ENCODE assay signal across 8 mouse cellular contexts in genomic region chr2:26902467-26903220, GRCm38 (mm10). TPM values are rescaled to one million over a fixed set of nuclear protein-coding genes. Genes with fewer than 3 reads are reported as not detected.
DNase-seq lines count a peak whose midpoint lies in the region; ATAC-seq lines count a peak whose summit lies in the region.

Surf6 (minus strand) TSS chr2:26902879.

- under 1% methylated on average over 41 of the region's 41 CpGs for WGBS in heart, embryonic 13.5 days
- WGBS in liver, embryonic 12.5 days (ENCODE audit: insufficient replicate concordance), result under 1% methylated on average over 41 of the region's 41 CpGs
- under 1% methylated on average over 41 of the region's 41 CpGs for WGBS in stomach, embryonic 15.5 days

- peak within 1 kb of the TSS; percentile 85 for H3K27ac ChIP-seq in brown adipose tissue, adult 24 weeks (replicated peaks; ENCODE audit: low read depth, low read length)
- H3K27ac ChIP-seq in heart, embryonic 13.5 days (replicated peaks), result peak within 1 kb of the TSS; percentile 93
- H3K27ac ChIP-seq in liver, embryonic 12.5 days, result peak within 1 kb of the TSS; percentile 90
- H3K27ac ChIP-seq in stomach, embryonic 15.5 days, result peak within 1 kb of the TSS; percentile 84

- peak within 1 kb of the TSS; percentile 87 for H3K9ac ChIP-seq in heart, embryonic 13.5 days
- peak within 1 kb of the TSS; percentile 89 for H3K9ac ChIP-seq in liver, embryonic 12.5 days
- H3K9ac ChIP-seq in stomach, embryonic 15.5 days, result peak within 1 kb of the TSS; percentile 75

- peak within 1 kb of the TSS; percentile 81 for H3K4me2 ChIP-seq in heart, embryonic 13.5 days
- peak within 1 kb of the TSS; percentile 94 for H3K4me2 ChIP-seq in liver, embryonic 12.5 days
- peak within 1 kb of the TSS; percentile 67 for H3K4me2 ChIP-seq in stomach, embryonic 15.5 days

- H3K4me1 ChIP-seq in brown adipose tissue, adult 24 weeks (ENCODE audit: control insufficient read depth, insufficient read depth, insufficient read length, low read length), result peaks cover 8% of the 10 kb centered on the region
- peaks cover 24% of the 10 kb centered on the region for H3K4me1 ChIP-seq in heart, embryonic 13.5 days
- H3K4me1 ChIP-seq in liver, embryonic 12.5 days, result peaks cover 42% of the 10 kb centered on the region
- peaks cover 15% of the 10 kb centered on the region for H3K4me1 ChIP-seq in stomach, embryonic 15.5 days

- no peaks in the 10 kb centered on the region for H3K9me3 ChIP-seq in heart, embryonic 13.5 days
- no peaks in the 10 kb centered on the region for H3K9me3 ChIP-seq in liver, embryonic 12.5 days (replicated peaks)
- no peaks in the 10 kb centered on the region for H3K9me3 ChIP-seq in stomach, embryonic 15.5 days

- peak; percentile 84 for ATAC-seq in heart, embryonic 13.5 days (ENCODE audit: extremely low read depth, insufficient number of reproducible peaks, low FRiP score, low TSS enrichment)
- ATAC-seq in liver, embryonic 12.5 days, result peak; percentile 94
- ATAC-seq in stomach, embryonic 15.5 days (ENCODE audit: insufficient read depth, low FRiP score, low read depth), result peak; percentile 96

- H3K4me3 ChIP-seq in brown adipose tissue, adult 24 weeks (ENCODE audit: insufficient read depth, low read depth, low read length), result peak within 1 kb of the TSS; percentile 94
- H3K4me3 ChIP-seq in heart, embryonic 13.5 days, result peak within 1 kb of the TSS; percentile 81
- H3K4me3 ChIP-seq in liver, embryonic 12.5 days, result peak within 1 kb of the TSS; percentile 90
- peak within 1 kb of the TSS; percentile 86 for H3K4me3 ChIP-seq in stomach, embryonic 15.5 days (replicated peaks)

- no peaks in the 10 kb centered on the region for H3K27me3 ChIP-seq in heart, embryonic 13.5 days (replicated peaks)
- no peaks in the 10 kb centered on the region for H3K27me3 ChIP-seq in liver, embryonic 12.5 days (replicated peaks)
- no peaks in the 10 kb centered on the region for H3K27me3 ChIP-seq in stomach, embryonic 15.5 days (replicated peaks)

- H3K36me3 ChIP-seq in heart, embryonic 13.5 days, result peaks cover 61% of the 10 kb centered on the region
- peaks cover 77% of the 10 kb centered on the region for H3K36me3 ChIP-seq in liver, embryonic 12.5 days
- H3K36me3 ChIP-seq in stomach, embryonic 15.5 days, result peaks cover 36% of the 10 kb centered on the region

- DNase-seq in CD4-positive, CD25-positive, alpha-beta regulatory T cell, adult 2 months (ENCODE audit: low read depth, low spot score), result peak; percentile 98
- peak; percentile 73 for DNase-seq in fat pad, adult 2 months (ENCODE audit: extremely low read depth, low read depth, low spot score)
- peak; percentile 96 for DNase-seq in kidney, postnatal 10 days
- DNase-seq in natural killer cell, adult 2 months (ENCODE audit: low spot score in 2 of 2), result peak; percentile 96

RNA-seq across cellular contexts. Expression of gene Surf6, which starts in this region (rescaled TPM):
- 7.0 and 8.8 TPM in 2 replicates for polyA plus RNA-seq in brown adipose tissue, adult 24 weeks (2012; ENCODE audit: insufficient read depth, insufficient read length, missing spikeins)
- 12.8 and 13.2 TPM in 2 replicates for polyA plus RNA-seq in heart, embryonic 13.5 days (2015; fragmentation: Nextera tagmentation; extraction: Ambion mirVana)
- polyA plus RNA-seq in liver, embryonic 12.5 days (2016; fragmentation: Nextera tagmentation; extraction: Ambion mirVana), result 21.6 and 23.8 TPM in 2 replicates
- polyA plus RNA-seq in stomach, embryonic 15.5 days (2015; fragmentation: Nextera tagmentation; extraction: Ambion mirVana), result 24.9 and 25.2 TPM in 2 replicates

Comparison
In these comparisons a context has a peak if more than half of its experiments do, and no peak if none do; other contexts are left out.
1. Peak in every context shown above with its lines: DNase-seq, ATAC-seq, H3K4me3 ChIP-seq and H3K27ac ChIP-seq.